ENCODE assay signal across 8 mouse cellular contexts in the genomic region with DNA sequence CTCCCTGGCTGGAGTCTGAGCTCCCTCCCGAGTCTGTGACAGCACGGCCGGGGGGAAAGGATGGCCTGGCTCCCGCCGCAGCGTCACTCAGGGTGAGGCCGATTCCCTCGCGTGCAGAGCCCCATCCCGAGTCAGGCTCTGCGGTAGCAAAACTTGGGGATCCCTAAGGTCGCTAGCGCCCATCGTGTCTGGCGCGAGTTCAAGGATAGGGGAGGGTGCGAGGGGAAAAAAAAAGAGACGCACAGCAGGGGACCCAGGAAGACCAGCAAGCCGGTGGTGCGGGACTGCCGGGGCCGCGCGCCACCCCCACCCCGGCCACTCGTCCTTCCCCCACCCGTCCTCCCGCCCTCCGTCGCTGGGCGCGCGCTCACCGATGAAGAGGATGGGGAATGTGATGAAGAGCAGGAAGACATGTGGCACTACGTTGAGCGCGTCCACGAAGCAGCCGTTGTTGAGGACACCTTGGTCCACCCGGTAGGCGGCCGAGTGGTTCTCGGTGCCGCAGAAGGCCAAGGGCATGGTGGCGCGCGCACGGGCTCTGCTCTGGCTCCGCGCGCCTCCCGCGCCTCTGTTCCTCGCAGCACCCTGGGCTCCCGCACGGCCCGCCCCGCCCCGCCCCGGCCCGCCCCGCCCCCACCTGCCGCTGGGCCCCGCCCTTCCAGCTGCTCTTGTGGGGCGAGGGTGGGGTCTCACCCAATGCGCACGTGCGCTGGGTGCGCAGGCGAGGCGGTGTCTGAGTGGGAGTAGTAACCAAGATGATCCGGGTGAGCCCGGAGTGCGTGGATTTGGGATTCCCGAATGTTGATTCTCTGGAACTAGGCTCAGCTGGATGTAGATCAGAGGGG. TPM values are rescaled to one million over a fixed set of nuclear protein-coding genes. Genes with fewer than 3 reads are reported as not detected.
DNase-seq lines count a peak whose midpoint lies in the region; ATAC-seq lines count a peak whose summit lies in the region.

A gene (minus strand): TSS at position 603 of the 845 bp plus-strand sequence.

- peak within 1 kb of the TSS; percentile 70 for H3K4me2 ChIP-seq in lung, embryonic 16.5 days (ENCODE audit: low read depth, low read length)
- H3K4me2 ChIP-seq in hindbrain, embryonic 11.5 days (replicated peaks; ENCODE audit: low read depth, low read length), result peak within 1 kb of the TSS; percentile 89
- peak within 1 kb of the TSS; percentile 73 for H3K4me2 ChIP-seq in limb, embryonic 11.5 days (ENCODE audit: low read depth, severe bottlenecking)

- intact Hi-C loops in gastrocnemius, postnatal 14 days (cut with DNase I; ENCODE audit: low total_unique reads), result loop anchor here (5.0 kb wide), 1 partner anchor 82 kb away; no protein-coding TSS in a partner anchor

- H3K27ac ChIP-seq in lung, embryonic 16.5 days (ENCODE audit: low read length), result no peak within 1 kb of the TSS
- H3K27ac ChIP-seq in forebrain, embryonic 10.5 days, result peak within 1 kb of the TSS; percentile 65; the same call in 1 of the 2 replicates
- no peak within 1 kb of the TSS for H3K27ac ChIP-seq in hindbrain, embryonic 11.5 days (ENCODE audit: low read depth, low read length)
- H3K27ac ChIP-seq in limb, embryonic 11.5 days (replicated peaks; ENCODE audit: low read depth, low read length), result no peak within 1 kb of the TSS

- peak; percentile 41 for ATAC-seq in lung, embryonic 16.5 days (ENCODE audit: low read depth)
- ATAC-seq in hindbrain, embryonic 11.5 days (ENCODE audit: low FRiP score), result peak; percentile 60
- ATAC-seq in limb, embryonic 11.5 days (ENCODE audit: insufficient number of reproducible peaks, low FRiP score, low TSS enrichment, low read depth), result 0 out of 2 replicates have a peak, but pooled peaks have one; percentile 37

- no peak for DNase-seq in lung, postnatal 10 days
- DNase-seq in forebrain, embryonic 10.5 days (ENCODE audit: extremely low spot score, low spot score), result peak; percentile 30
- peak; percentile 45 for DNase-seq in hindbrain, embryonic 11.5 days (ENCODE audit: low spot score)
- DNase-seq in limb, embryonic 11.5 days (ENCODE audit: low spot score), result peak; percentile 36
- DNase-seq in right cerebral cortex, adult 2 months (ENCODE audit: low spot score in 2 of 2), result peak; percentile 50 to 54
- DNase-seq in gastrocnemius, postnatal 14 days, result no peak
- no peak for DNase-seq in lung, postnatal 4 days

- H3K4me3 ChIP-seq in lung, embryonic 16.5 days (ENCODE audit: low read length), result peak within 1 kb of the TSS; percentile 42
- peak within 1 kb of the TSS; percentile 62 for H3K4me3 ChIP-seq in forebrain, embryonic 10.5 days
- H3K4me3 ChIP-seq in hindbrain, embryonic 11.5 days (ENCODE audit: low read depth, low read length), result peak within 1 kb of the TSS; percentile 44
- peak within 1 kb of the TSS; percentile 37 for H3K4me3 ChIP-seq in limb, embryonic 11.5 days (ENCODE audit: low read depth, low read length)

- no peaks in the 10 kb centered on the region for H3K9me3 ChIP-seq in lung, embryonic 16.5 days (ENCODE audit: control insufficient read depth, low read length)
- H3K9me3 ChIP-seq in forebrain, embryonic 10.5 days, result no peaks in the 10 kb centered on the region
- no peaks in the 10 kb centered on the region for H3K9me3 ChIP-seq in hindbrain, embryonic 11.5 days (ENCODE audit: control insufficient read depth, low read length)
- no peaks in the 10 kb centered on the region for H3K9me3 ChIP-seq in limb, embryonic 11.5 days (ENCODE audit: control insufficient read depth, low read length)

- no peaks in the 10 kb centered on the region for H3K36me3 ChIP-seq in lung, embryonic 16.5 days (ENCODE audit: control insufficient read depth, insufficient read depth, low read length)
- H3K36me3 ChIP-seq in forebrain, embryonic 10.5 days (replicated peaks), result no peaks in the 10 kb centered on the region
- H3K36me3 ChIP-seq in hindbrain, embryonic 11.5 days (ENCODE audit: control insufficient read depth, insufficient read depth, low read length), result no peaks in the 10 kb centered on the region
- H3K36me3 ChIP-seq in limb, embryonic 11.5 days (ENCODE audit: control insufficient read depth, insufficient read depth, low read length), result no peaks in the 10 kb centered on the region

- H3K27me3 ChIP-seq in lung, embryonic 16.5 days (ENCODE audit: control insufficient read depth, insufficient read depth, low read depth, low read length), result peaks cover 35% of the 10 kb centered on the region
- peaks cover 63% of the 10 kb centered on the region for H3K27me3 ChIP-seq in forebrain, embryonic 10.5 days (ENCODE audit: poor library complexity, severe bottlenecking)
- peaks cover 30% of the 10 kb centered on the region for H3K27me3 ChIP-seq in hindbrain, embryonic 11.5 days (ENCODE audit: control insufficient read depth, insufficient read depth, low read length)
- H3K27me3 ChIP-seq in limb, embryonic 11.5 days (ENCODE audit: control insufficient read depth, insufficient read depth, low read length), result peaks cover 37% of the 10 kb centered on the region

- H3K4me1 ChIP-seq in lung, embryonic 16.5 days (replicated peaks; ENCODE audit: control insufficient read depth, insufficient read depth, low read length), result peaks cover 4% of the 10 kb centered on the region; the same call in 1 of the 2 replicates
- H3K4me1 ChIP-seq in forebrain, embryonic 10.5 days, result peaks cover 12% of the 10 kb centered on the region
- peaks cover 7% of the 10 kb centered on the region for H3K4me1 ChIP-seq in hindbrain, embryonic 11.5 days (replicated peaks; ENCODE audit: control insufficient read depth, insufficient read depth, low read length)
- H3K4me1 ChIP-seq in limb, embryonic 11.5 days (ENCODE audit: control insufficient read depth, insufficient read depth, low read length), result peaks cover 5% of the 10 kb centered on the region; the same call in 1 of the 2 replicates

- WGBS in lung, embryonic 16.5 days, result under 1% methylated on average over 62 of the region's 75 CpGs
- under 1% methylated on average over 75 of the region's 75 CpGs for WGBS in forebrain, embryonic 10.5 days
- 1% methylated on average over 59 of the region's 75 CpGs for WGBS in hindbrain, embryonic 11.5 days
- under 1% methylated on average over 69 of the region's 75 CpGs for WGBS in limb, embryonic 11.5 days

- no peak within 1 kb of the TSS; the same call in 1 of the 2 replicates for H3K9ac ChIP-seq in lung, embryonic 16.5 days (ENCODE audit: low read length)
- H3K9ac ChIP-seq in hindbrain, embryonic 11.5 days (ENCODE audit: low read depth, low read length), result peak within 1 kb of the TSS; percentile 36
- H3K9ac ChIP-seq in limb, embryonic 11.5 days (ENCODE audit: low read length), result peak within 1 kb of the TSS; percentile 9; the same call in 1 of the 2 replicates

RNA-seq across cellular contexts. Expression of the gene that starts here (rescaled TPM):
- polyA plus RNA-seq in lung, embryonic 16.5 days (2015; fragmentation: Nextera tagmentation; extraction: Ambion mirVana), result 2.5 and 3.2 TPM in 2 replicates
- 1.5 TPM in 2 replicates for polyA plus RNA-seq in forebrain, embryonic 10.5 days (2016; fragmentation: Nextera tagmentation; extraction: Ambion mirVana)
- 1.4 and 1.8 TPM in 2 replicates for polyA plus RNA-seq in hindbrain, embryonic 11.5 days (2014; fragmentation: Nextera tagmentation; extraction: Ambion mirVana)
- 0.77 and 0.82 TPM in 2 replicates for polyA plus RNA-seq in limb, embryonic 11.5 days (2014; fragmentation: Nextera tagmentation; extraction: Ambion mirVana)
- 1 to 10 TPM; 3.5 to 4.6 TPM for total RNA-seq in gastrocnemius, postnatal 14 days (2021)

Comparison
In these comparisons a context has a peak if more than half of its experiments do, and no peak if none do; other contexts are left out.
1. Peak in DNase-seq, ATAC-seq, H3K4me3 ChIP-seq, H3K9ac ChIP-seq and H3K4me2 ChIP-seq in limb, embryonic 11.5 days; RNA of the gene not detected or under 1 TPM.
2. DNase-seq: peak in forebrain, embryonic 10.5 days (single experiment), hindbrain, embryonic 11.5 days (single experiment) and right cerebral cortex, adult 2 months (2 of 2); none in lung, postnatal 10 days (single experiment), gastrocnemius, postnatal 14 days (single experiment) and lung, postnatal 4 days (0 of 2).
3. Peak in every context shown above with its lines, with median percentiles within 50 percentile points of each other: ATAC-seq, H3K4me2 ChIP-seq and H3K4me3 ChIP-seq.